In genomic region chr5:137114891-137115561, GRCm38 (mm10) we compare ENCODE assay signal across 9 mouse cellular contexts. TPM values are rescaled to one million over a fixed set of nuclear protein-coding genes. Genes with fewer than 3 reads are reported as not detected.
DNase-seq lines count a peak whose midpoint lies in the region; ATAC-seq and TF ChIP-seq lines count a peak whose summit lies in the region.
"Had no signal": no experiment of that assay in that cellular context is flagged by ENCODE, and none has a peak within 500 bp of the region (broad histone marks: within the 10 kb centered on the region; RNA-seq: fewer than 3 reads in every experiment).

No protein-coding gene starts in this region.

- peak overlapping the region; percentile 51 for H3K4me3 ChIP-seq in left cerebral cortex, adult 2 months
- peak overlapping the region; percentile 39; the same call in 1 of the 2 replicates for H3K4me3 ChIP-seq in embryonic facial prominence, embryonic 11.5 days (ENCODE audit: low read depth, low read length)
- H3K4me3 ChIP-seq in hindbrain, postnatal 0 days (ENCODE audit: low read length) = no peak overlapping the region
- H3K4me3 ChIP-seq in myocyte = peak overlapping the region; percentile 61

- no peak for TF ChIP-seq CTCF in left cerebral cortex, adult 2 months (IDR thresholded peaks at IDR 0.05)
- no peak for TF ChIP-seq CTCF in hindbrain, postnatal 0 days (IDR thresholded peaks at IDR 0.05; ENCODE audit: low read depth)

- WGBS in embryonic facial prominence, embryonic 11.5 days = 77% methylated on average over 9 of the region's 9 CpGs
- 89% methylated on average over 9 of the region's 9 CpGs for WGBS in hindbrain, postnatal 0 days

- H3K79me2 ChIP-seq in myocyte (ENCODE audit: control insufficient read depth, insufficient read depth) = peaks cover 12% of the 10 kb centered on the region

- no peak for TF ChIP-seq POLR2A in myocyte (IDR thresholded peaks at IDR 0.05; ENCODE audit: insufficient read length, low read depth)

- no peaks in the 10 kb centered on the region for H3K4me1 ChIP-seq in embryonic facial prominence, embryonic 11.5 days (ENCODE audit: control insufficient read depth, insufficient read depth, low read length)
- no peaks in the 10 kb centered on the region for H3K4me1 ChIP-seq in hindbrain, postnatal 0 days (ENCODE audit: insufficient read depth, low read length)

- no peak overlapping the region for H3K4me2 ChIP-seq in embryonic facial prominence, embryonic 11.5 days (ENCODE audit: low read depth, low read length)
- peak overlapping the region; percentile 54 for H3K4me2 ChIP-seq in hindbrain, postnatal 0 days (ENCODE audit: low read depth, low read length)
- H3K4me2 ChIP-seq in myocyte (ENCODE audit: low read depth) = peak overlapping the region; percentile 91

- no peaks in the 10 kb centered on the region for H3K9me3 ChIP-seq in embryonic facial prominence, embryonic 11.5 days (replicated peaks; ENCODE audit: control insufficient read depth, low read length)
- no peaks in the 10 kb centered on the region for H3K9me3 ChIP-seq in hindbrain, postnatal 0 days (ENCODE audit: low read length)

- intact Hi-C loops in left cerebral cortex, adult 2 months (cut with DNase I) = no loop called here

- no peak overlapping the region for H3K27ac ChIP-seq in left cerebral cortex, adult 2 months
- H3K27ac ChIP-seq in embryonic facial prominence, embryonic 11.5 days (replicated peaks; ENCODE audit: low read depth, low read length) = no peak overlapping the region
- no peak overlapping the region for H3K27ac ChIP-seq in hindbrain, postnatal 0 days

- no peak for ATAC-seq in embryonic facial prominence, embryonic 11.5 days (replicated peaks; ENCODE audit: insufficient number of reproducible peaks, low FRiP score, low TSS enrichment, low read depth)
- no peak for ATAC-seq in hindbrain, postnatal 0 days

- H3K36me3 ChIP-seq in embryonic facial prominence, embryonic 11.5 days (replicated peaks; ENCODE audit: control insufficient read depth, insufficient read depth, low read depth, low read length) = 0 out of 2 replicates have a peak, but pooled peaks cover 2% of the 10 kb centered on the region
- H3K36me3 ChIP-seq in hindbrain, postnatal 0 days (ENCODE audit: insufficient read depth, low read length) = no peaks in the 10 kb centered on the region
- H3K36me3 ChIP-seq in myocyte (ENCODE audit: control insufficient read depth, insufficient read depth) = peaks cover 3% of the 10 kb centered on the region

- no peak overlapping the region for H3K9ac ChIP-seq in embryonic facial prominence, embryonic 11.5 days (replicated peaks; ENCODE audit: low read length)
- no peak overlapping the region for H3K9ac ChIP-seq in hindbrain, postnatal 0 days (replicated peaks; ENCODE audit: low read length)

- DNase-seq in left cerebral cortex, adult 2 months (ENCODE audit: extremely low spot score in 1 of 2, low spot score in 2 of 2) = no peak
- no peak for DNase-seq in left cerebral cortex, adult 18-20 months (ENCODE audit: low spot score in 2 of 2)
- no peak for DNase-seq in embryonic facial prominence, embryonic 11.5 days (ENCODE audit: low spot score)
- DNase-seq in hindbrain, postnatal 0 days (ENCODE audit: low spot score) = no peak
- no peak for DNase-seq in retina, embryonic 14.5 days (ENCODE audit: low spot score)
- no peak for DNase-seq in frontal cortex, adult 2 months (ENCODE audit: extremely low spot score in 1 of 2, low spot score in 1 of 2)
- no peak for DNase-seq in right cerebral cortex, postnatal 14 days

- peak overlapping the region; percentile 73 for H3ac ChIP-seq in myocyte (ENCODE audit: control insufficient read depth, insufficient read length)

- H3K27me3 ChIP-seq in embryonic facial prominence, embryonic 11.5 days (ENCODE audit: control insufficient read depth, insufficient read depth, low read length) = no peaks in the 10 kb centered on the region
- no peaks in the 10 kb centered on the region for H3K27me3 ChIP-seq in hindbrain, postnatal 0 days (ENCODE audit: insufficient read depth, low read length)
- no peaks in the 10 kb centered on the region for H3K27me3 ChIP-seq in myocyte (ENCODE audit: control insufficient read depth, insufficient read depth, insufficient read length)

TF ChIP-seq in myocyte, 11 proteins besides CTCF, POLR2A, EP300 and RAD21:
- TF ChIP-seq REST (IDR thresholded peaks at IDR 0.05; ENCODE audit: insufficient read depth, insufficient read length) (no peak), POLR2AphosphoS2 (IDR thresholded peaks at IDR 0.05; ENCODE audit: insufficient read length, low read depth) (no peak), USF1 (IDR thresholded peaks at IDR 0.05; ENCODE audit: low read depth) (no peak), E2F4 (IDR thresholded peaks at IDR 0.05; ENCODE audit: insufficient read depth) (no peak), SRF (IDR thresholded peaks at IDR 0.05; ENCODE audit: control insufficient read depth, insufficient read length, low read depth) (no peak), TCF3 (IDR thresholded peaks at IDR 0.05; ENCODE audit: insufficient read length, low read depth) (no peak), MYOD1 (IDR thresholded peaks at IDR 0.05; ENCODE audit: control insufficient read depth in 1 of 3, insufficient read length in 2 of 3, low read depth in 2 of 3) (no peak), MAX (IDR thresholded peaks at IDR 0.05; ENCODE audit: low read depth) (no peak), CEBPB (IDR thresholded peaks at IDR 0.05; ENCODE audit: insufficient read depth, poor library complexity, severe bottlenecking) (no peak), MYOG (IDR thresholded peaks at IDR 0.05; ENCODE audit: control insufficient read depth in 1 of 3, insufficient read depth in 1 of 3, insufficient read length in 2 of 3, low read depth in 2 of 3) (no peak), TCF12 (IDR thresholded peaks at IDR 0.05; ENCODE audit: insufficient read depth, poor library complexity, severe bottlenecking) (no peak)

RNA-seq across cellular contexts. Expression of gene Trim56, which starts 1.0 kb away (rescaled TPM):
- total RNA-seq in left cerebral cortex, adult 2 months (2021) = 1 to 10 TPM; 4.3 to 5.7 TPM
- 1 to 10 TPM; 4.2 to 4.7 TPM for total RNA-seq in left cerebral cortex, adult 18-20 months (2021)
- polyA plus RNA-seq in embryonic facial prominence, embryonic 11.5 days (2014; fragmentation: Nextera tagmentation; extraction: Ambion mirVana) = 3.6 and 4.6 TPM in 2 replicates
- 3.7 and 7.2 TPM in 2 replicates for total RNA-seq in hindbrain, postnatal 0 days (2014; rRNA removed)
- polyA plus RNA-seq in hindbrain, postnatal 0 days (2015; fragmentation: Nextera tagmentation; extraction: Ambion mirVana) = 2.6 and 3.1 TPM in 2 replicates
- polyA plus RNA-seq in myocyte (2012; fragmentation: generic; extraction: Trizol) = 5.9 TPM
- polyA plus RNA-seq in frontal cortex, adult 2 months (2012; rRNA removed) = 2.0 and 2.3 TPM in 2 replicates

RNA-seq across cellular contexts. Expression of gene Muc3, which starts 34.1 kb away (rescaled TPM):
- total RNA-seq in left cerebral cortex, adult 2 months (2021) = not detected
- total RNA-seq in left cerebral cortex, adult 18-20 months (2021) = not detected
- polyA plus RNA-seq in embryonic facial prominence, embryonic 11.5 days (2014; fragmentation: Nextera tagmentation; extraction: Ambion mirVana) = not detected in 2 replicates
- total RNA-seq in hindbrain, postnatal 0 days (2014; rRNA removed) = not detected in 2 replicates
- polyA plus RNA-seq in hindbrain, postnatal 0 days (2015; fragmentation: Nextera tagmentation; extraction: Ambion mirVana) = not detected in 2 replicates
- polyA plus RNA-seq in myocyte (2012; fragmentation: generic; extraction: Trizol) = not detected
- 0.16 TPM in 1 of 2 replicates, not detected in the other for polyA plus RNA-seq in frontal cortex, adult 2 months (2012; rRNA removed)
- polyA plus RNA-seq: inflammation-experienced regulatory T-cells, adult 6 months had no signal

RNA-seq across cellular contexts. Expression of gene Serpine1, which starts 43.0 kb away (rescaled TPM):
- 1 to 10 TPM in 1 of 2 experiments, under 1 TPM in 1; 0.91 to 1.1 TPM for total RNA-seq in left cerebral cortex, adult 2 months (2021)
- under 1 TPM; 0.70 to 0.89 TPM for total RNA-seq in left cerebral cortex, adult 18-20 months (2021)
- polyA plus RNA-seq in embryonic facial prominence, embryonic 11.5 days (2014; fragmentation: Nextera tagmentation; extraction: Ambion mirVana) = 0.17 TPM in 1 of 2 replicates, not detected in the other
- total RNA-seq in hindbrain, postnatal 0 days (2014; rRNA removed) = 3.0 and 3.5 TPM in 2 replicates
- 0.10 and 0.25 TPM in 2 replicates for polyA plus RNA-seq in hindbrain, postnatal 0 days (2015; fragmentation: Nextera tagmentation; extraction: Ambion mirVana)
- 17.6 TPM for polyA plus RNA-seq in myocyte (2012; fragmentation: generic; extraction: Trizol)
- polyA plus RNA-seq in frontal cortex, adult 2 months (2012; rRNA removed) = 1.9 and 2.5 TPM in 2 replicates
- polyA plus RNA-seq: inflammation-experienced regulatory T-cells, adult 6 months had no signal
